Mouse (Mus musculus): Measurements from ENCODE around the gene Klf17.

DNA sequence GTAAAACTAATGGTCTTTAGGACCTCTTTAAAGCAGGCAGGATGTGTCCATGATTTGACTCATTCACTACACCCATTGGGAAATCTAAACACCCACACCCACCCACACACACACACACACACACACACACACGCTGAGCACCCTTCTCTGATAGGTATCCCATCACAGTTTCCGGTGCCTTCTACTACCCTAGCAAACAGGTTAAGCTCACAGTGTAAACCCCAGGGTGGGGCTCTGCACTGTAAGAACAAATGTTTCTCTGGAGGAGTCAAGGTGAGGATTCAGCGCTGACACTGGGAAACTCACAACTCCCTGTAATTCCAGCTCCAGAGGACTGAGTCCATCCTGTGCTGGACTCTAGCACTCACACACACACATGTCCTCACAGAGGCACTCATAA, 33.5 kb downstream of the Klf17 start:
- no peak for TF ChIP-seq CTCF (IDR thresholded peaks at IDR 0.05; ENCODE audit: borderline replicate concordance, insufficient read depth, low read depth, low read length)
- no peak for TF ChIP-seq POLR2A (IDR thresholded peaks at IDR 0.05; ENCODE audit: borderline replicate concordance, insufficient read depth, low read length)

Data from cerebellum, adult 2 months (tissue).